13 mouse cellular contexts compared by ENCODE assay signal in the genomic region with DNA sequence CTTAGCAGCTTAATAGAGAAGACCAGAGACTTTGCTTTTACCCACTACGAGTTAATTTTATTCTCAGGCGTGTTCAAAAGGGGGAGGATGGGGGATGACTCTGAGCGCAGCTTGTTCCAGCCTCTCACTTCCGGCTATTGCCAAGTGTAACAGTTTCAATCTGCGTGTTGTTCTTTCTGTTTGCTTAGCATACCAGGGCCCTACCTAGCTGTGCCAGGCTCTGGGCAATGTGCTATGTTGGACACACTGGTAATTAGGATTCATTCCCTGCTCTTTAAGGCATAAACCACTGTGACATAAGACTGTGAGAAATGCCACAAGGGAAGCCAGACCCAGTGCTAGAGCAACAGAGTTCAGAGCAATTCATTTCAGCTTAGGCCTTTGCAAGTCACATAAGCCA. TPM values are rescaled to one million over a fixed set of nuclear protein-coding genes. Genes with fewer than 3 reads are reported as not detected.
DNase-seq lines count a peak whose midpoint lies in the region; TF ChIP-seq lines count a peak whose summit lies in the region.
"Had no signal": no experiment of that assay in that cellular context is flagged by ENCODE, and none has a peak within 500 bp of the region (broad histone marks: within the 10 kb centered on the region; RNA-seq: fewer than 3 reads in every experiment).

No protein-coding gene starts in this region.

- H3K4me3 ChIP-seq in left cerebral cortex, adult 2 months, result no peak overlapping the region
- H3K4me3 ChIP-seq in cortical plate, adult 2 months (ENCODE audit: insufficient read depth, low read length), result no peak overlapping the region
- H3K4me3 ChIP-seq in olfactory bulb, adult 2 months (ENCODE audit: insufficient read depth, low read depth, low read length), result no peak overlapping the region
- H3K4me3 ChIP-seq: embryonic facial prominence, embryonic 15.5 days; forebrain, embryonic 13.5 days; liver, embryonic 13.5 days; megakaryocyte, embryonic 14.5 days had no signal

- 17% methylated on average over 5 of the region's 5 CpGs for WGBS in olfactory bulb, adult 2 months

- TF ChIP-seq CTCF in left cerebral cortex, adult 2 months (IDR thresholded peaks at IDR 0.05), result no peak
- TF ChIP-seq CTCF in cortical plate, adult 2 months (IDR thresholded peaks at IDR 0.05; ENCODE audit: extremely low read depth, insufficient read depth, low read length), result no peak
- TF ChIP-seq CTCF in olfactory bulb, adult 2 months (IDR thresholded peaks at IDR 0.05; ENCODE audit: insufficient read depth, low read depth, low read length), result no peak

- peak overlapping the region; percentile 68 for H3K27ac ChIP-seq in left cerebral cortex, adult 2 months
- H3K27ac ChIP-seq in cortical plate, adult 2 months (ENCODE audit: insufficient read depth, low read length), result peak overlapping the region; percentile 53; the same call in 1 of the 2 replicates
- H3K27ac ChIP-seq in olfactory bulb, adult 2 months (ENCODE audit: insufficient read depth, low read depth, low read length), result peak overlapping the region; percentile 63
- H3K27ac ChIP-seq: embryonic facial prominence, embryonic 15.5 days; forebrain, embryonic 13.5 days; liver, embryonic 13.5 days had no signal

- peaks cover 10% of the 10 kb centered on the region for H3K4me1 ChIP-seq in cortical plate, adult 2 months (ENCODE audit: control insufficient read depth, insufficient read depth, low read length)
- no peaks in the 10 kb centered on the region; the same call in 1 of the 2 replicates for H3K4me1 ChIP-seq in olfactory bulb, adult 2 months (ENCODE audit: control insufficient read depth, insufficient read depth, low read length)
- H3K4me1 ChIP-seq: embryonic facial prominence, embryonic 15.5 days; forebrain, embryonic 13.5 days; megakaryocyte, embryonic 14.5 days had no signal

- DNase-seq in heart, adult 11 months, result peak; percentile 92
- DNase-seq in heart, postnatal 4 days, result no peak
- DNase-seq in left cerebral cortex, adult 2 months (ENCODE audit: extremely low spot score in 1 of 2, low spot score in 2 of 2), result peak in 1 of 2 experiments; percentile 41
- DNase-seq in left cerebral cortex, postnatal 10 days (ENCODE audit: extremely low spot score in 1 of 2, low spot score in 2 of 2), result no peak
- DNase-seq in ovary, postnatal 14 days (ENCODE audit: low spot score), result no peak
- DNase-seq: gastrocnemius, postnatal 25 days; liver, embryonic 13.5 days; right cerebral cortex, postnatal 25 days had no signal

- no peak for TF ChIP-seq POLR2A in cortical plate, adult 2 months (IDR thresholded peaks at IDR 0.05; ENCODE audit: extremely low read depth, insufficient read depth, low read length)
- no peak for TF ChIP-seq POLR2A in olfactory bulb, adult 2 months (IDR thresholded peaks at IDR 0.05; ENCODE audit: insufficient read depth, low read depth, low read length)

- intact Hi-C loops in left cerebral cortex, adult 2 months (cut with DNase I), result no loop called here
- intact Hi-C loops in left cerebral cortex, postnatal 10 days (cut with DNase I), result no loop called here

RNA-seq across cellular contexts. Expression of gene Aar2, which starts 16.2 kb away (rescaled TPM):
- total RNA-seq in heart, postnatal 4 days (2021), result 10 to 100 TPM; 17.3 to 17.8 TPM
- 10 to 100 TPM; 37.3 to 39.6 TPM for total RNA-seq in left cerebral cortex, adult 2 months (2021)
- 10 to 100 TPM; 33.8 to 35.9 TPM for total RNA-seq in left cerebral cortex, postnatal 10 days (2021)
- 30.2 and 30.8 TPM in 2 replicates for polyA plus RNA-seq in cortical plate, adult 2 months (2012; rRNA removed)
- not detected in 2 replicates for polyA plus RNA-seq in olfactory bulb, adult 2 months (2012; ENCODE audit: insufficient read depth, insufficient read length, low replicate concordance, missing spikeins)

RNA-seq across cellular contexts. Expression of gene Dlgap4, which starts 49.9 kb away (rescaled TPM):
- total RNA-seq in heart, postnatal 4 days (2021), result 10 to 100 TPM; 57.1 to 58.3 TPM
- 100 to 1,000 TPM; 248 to 254 TPM for total RNA-seq in left cerebral cortex, adult 2 months (2021)
- 100 to 1,000 TPM; 240 to 258 TPM for total RNA-seq in left cerebral cortex, postnatal 10 days (2021)
- polyA plus RNA-seq in cortical plate, adult 2 months (2012; rRNA removed), result 205 and 222 TPM in 2 replicates
- polyA plus RNA-seq in olfactory bulb, adult 2 months (2012; ENCODE audit: insufficient read depth, insufficient read length, low replicate concordance, missing spikeins), result not detected in 2 replicates

Comparison
In these comparisons a context has a peak if more than half of its experiments do, and no peak if none do; other contexts are left out.
1. RNA of gene Dlgap4, which starts 49.9 kb away (total RNA-seq): 240 to 258 TPM in left cerebral cortex, postnatal 10 days and 248 to 254 TPM in left cerebral cortex, adult 2 months; 57.1 to 58.3 TPM in heart, postnatal 4 days; every median in the first group is over 4 times any median in the second.
2. Peak in every context shown above with its lines, with median percentiles within 50 percentile points of each other: H3K27ac ChIP-seq.